Mouse (Mus musculus) E14TG2a.4 (cell line): ENCODE data around the gene Mmp23.

Experiments
- CTCF ChIP-seq: conservative IDR thresholded peaks from 2 replicates; pipeline ENCODE4 v1.5.1; 2014; ENCODE audit warnings: low read length
- NANOG ChIP-seq: IDR thresholded peaks from 2 replicates; pipeline ENCODE4 v1.6.1; 2014; ENCODE audit warnings: borderline replicate concordance, low read length, mixed read lengths

DNA sequence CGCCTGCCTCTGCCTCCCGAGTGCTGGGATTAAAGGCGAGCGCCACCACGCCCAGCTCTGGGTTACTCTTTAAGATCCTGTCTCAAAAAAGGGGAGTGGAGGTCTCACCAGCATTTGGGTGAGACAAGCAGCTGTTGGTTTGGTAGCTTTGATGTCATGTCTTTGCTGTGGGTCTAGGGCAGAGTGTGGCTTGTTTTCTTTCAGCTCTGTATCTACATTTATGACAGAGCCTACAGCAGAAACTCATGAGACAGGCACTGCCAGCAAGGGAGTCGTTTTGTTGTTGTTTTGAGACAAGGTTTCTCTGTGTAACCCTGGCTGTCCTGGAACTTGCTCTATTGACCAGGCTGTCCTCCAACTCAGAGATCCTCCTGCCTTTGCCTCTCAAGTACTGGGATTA is 49.4 kb downstream of the Mmp23 start:
- TF ChIP-seq CTCF (no peak), NANOG (no peak)
